Mouse (Mus musculus) forebrain, embryonic 12.5 days (tissue): ENCODE results near the gene Nmi. TPM values are rescaled to one million over a fixed set of nuclear protein-coding genes. Genes with fewer than 3 reads are reported as not detected.
A peak's percentile ranks its signal among the peaks of the same experiment; 100 is the strongest.

Experiments
- ATAC-seq: fragments of 200-750 bp; cut with Nextera tagmentation; 2 replicates; pipeline ENCODE4 v1.8.0; 2017; ENCODE audit warnings: moderate TSS enrichment; ENCODE audit not compliant: low FRiP score
- H3K27ac ChIP-seq: fragments of 300-500 bp; sonication (generic); 2 replicates; pipeline ENCODE4 v1.5.1; 2016; ENCODE audit warnings: mild to moderate bottlenecking
- H3K27me3 ChIP-seq: fragments of 300-500 bp; sonication (generic); 2 replicates; pipeline ENCODE4 v1.6.1; 2016; ENCODE audit warnings: mild to moderate bottlenecking
- H3K36me3 ChIP-seq: fragments of 300-500 bp; sonication (generic); replicated peaks from 2 replicates; pipeline ENCODE4 v1.6.1; 2016; ENCODE audit warnings: mild to moderate bottlenecking
- H3K4me1 ChIP-seq: fragments of 300-500 bp; sonication (generic); 2 replicates; pipeline ENCODE4 v1.6.1; 2016
- H3K4me2 ChIP-seq: fragments of 300-500 bp; sonication (generic); 2 replicates; pipeline ENCODE4 v1.6.1; 2016; ENCODE audit warnings: mild to moderate bottlenecking, moderate library complexity
- H3K4me3 ChIP-seq: fragments of 300-500 bp; sonication (generic); replicated peaks from 2 replicates; pipeline ENCODE4 v1.5.1; 2016; ENCODE audit warnings: mild to moderate bottlenecking
- H3K9ac ChIP-seq: fragments of 300-500 bp; sonication (generic); 2 replicates; pipeline ENCODE4 v1.6.1; 2016; ENCODE audit warnings: mild to moderate bottlenecking
- H3K9me3 ChIP-seq: fragments of 300-500 bp; sonication (generic); 2 replicates; pipeline ENCODE4 v1.6.1; 2016
- WGBS: fragments of 180-500 bp; shearing (Covaris S2); methylation state at CpG from one replicate; pipeline ENCODE4 v1.1.7; 2016; 5-methylcytosine and 5-hydroxymethylcytosine counted together
- polyA plus RNA-seq: library from polyadenylated mRNA; unstranded; fragments of >200 nt; fragmentation: Nextera tagmentation; extraction: Ambion mirVana; gene quantifications from 2 replicates; pipeline ENCODE4 v1.2.1, GENCODE M21; 2016

The Nmi gene
- polyA plus RNA-seq, 1 experiment from 2014 or later, result 4.8 TPM

DNA sequence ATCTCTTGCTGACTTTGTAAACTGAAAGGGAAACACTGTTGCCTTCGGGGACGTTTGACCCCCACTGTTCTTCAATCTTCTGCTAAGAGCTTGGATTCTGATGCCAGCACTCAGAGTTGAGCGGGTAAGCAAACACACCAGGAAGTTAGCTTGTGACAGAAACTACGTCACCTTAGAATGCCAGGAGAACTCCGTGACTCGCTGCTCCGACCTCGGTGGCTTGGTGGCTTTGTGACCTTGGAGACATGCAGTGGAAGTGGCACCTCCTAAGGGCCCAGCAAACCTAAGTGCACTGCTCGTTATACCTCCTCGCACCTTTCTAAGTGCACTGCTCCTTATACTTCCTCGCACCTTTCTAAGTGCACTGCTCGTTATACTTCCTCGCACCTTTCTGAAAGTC lies 9.0 kb upstream of the Nmi start:
- Histone ChIP-seq H3K9ac (no peak overlapping the region), H3K36me3 (no peaks in the 10 kb centered on the region), H3K9me3 (no peaks in the 10 kb centered on the region), H3K4me3 (no peak overlapping the region), H3K27me3 (no peaks in the 10 kb centered on the region), H3K27ac (no peak overlapping the region), H3K4me1 (no peaks in the 10 kb centered on the region), H3K4me2 (no peak overlapping the region)
- 86% methylated on average over 13 of the region's 13 CpGs for WGBS
- no peak for ATAC-seq

DNA sequence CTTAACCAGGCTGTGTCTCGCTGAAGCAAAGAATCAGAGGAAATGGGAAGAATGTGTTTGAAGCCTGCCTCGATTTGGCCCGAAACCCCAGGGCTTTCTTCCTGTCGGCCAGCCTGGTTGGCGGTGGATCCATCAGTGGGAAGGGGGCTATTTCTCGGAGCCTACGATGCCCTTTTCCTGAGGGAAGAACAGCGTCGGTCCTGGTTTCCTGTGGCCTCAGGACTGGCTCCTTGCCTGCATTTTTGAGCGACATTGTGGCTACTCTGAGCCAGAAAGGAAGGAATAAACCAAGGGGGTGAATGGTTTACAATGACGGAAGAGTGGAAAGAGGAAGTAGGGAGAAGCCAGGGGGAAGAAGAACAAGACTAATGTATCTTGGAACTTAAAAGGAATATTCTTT lies 8.3 kb upstream of the Nmi start:
- H3K4me3 ChIP-seq, result no peak overlapping the region
- no peak overlapping the region for H3K27ac ChIP-seq
- ATAC-seq, result no peak
- no peaks in the 10 kb centered on the region for H3K4me1 ChIP-seq
- 79% methylated on average over 11 of the region's 11 CpGs for WGBS
- H3K27me3 ChIP-seq, result no peaks in the 10 kb centered on the region
- H3K36me3 ChIP-seq, result no peaks in the 10 kb centered on the region
- H3K9me3 ChIP-seq, result no peaks in the 10 kb centered on the region
- H3K4me2 ChIP-seq, result no peak overlapping the region
- no peak overlapping the region for H3K9ac ChIP-seq

DNA sequence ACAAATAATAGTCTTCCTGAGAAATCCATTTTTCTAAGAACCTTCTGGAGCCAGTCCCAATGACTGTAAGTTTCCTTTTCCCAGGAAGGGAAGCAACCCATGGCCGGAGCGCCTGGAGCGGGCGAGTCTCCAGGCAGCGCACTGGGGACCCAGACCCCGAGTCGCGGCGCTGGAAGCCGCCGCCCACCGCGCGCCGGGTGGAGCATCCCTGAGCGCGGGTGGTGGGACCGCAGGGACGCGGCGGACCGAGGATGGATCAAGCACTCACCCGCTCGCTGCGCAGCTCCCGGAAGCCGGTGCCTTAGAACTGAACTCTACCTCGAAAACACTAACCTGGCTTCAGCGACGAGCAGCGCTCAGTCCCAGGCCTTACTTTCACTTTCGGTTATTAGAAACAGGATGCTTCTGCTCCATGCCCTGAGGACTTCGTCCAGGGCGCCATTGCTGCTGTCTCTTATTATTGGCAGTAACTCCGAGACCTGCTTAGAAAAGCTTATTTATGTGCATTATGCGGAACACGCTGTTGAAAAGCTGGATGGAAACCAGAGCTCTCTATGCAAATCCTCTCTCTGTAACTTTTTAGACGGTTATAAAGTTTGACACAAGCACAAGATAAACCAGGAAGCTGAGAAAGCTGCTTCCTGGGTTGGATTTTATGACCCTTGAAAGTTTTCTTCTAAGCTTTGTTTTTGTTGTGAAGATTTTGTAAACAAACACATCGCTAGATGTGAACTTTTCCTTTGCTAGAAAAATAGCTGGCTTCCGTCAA lies 469 bp downstream of the Nmi start:
- Histone ChIP-seq H3K9ac (peak overlapping the region; percentile 54), H3K27ac (no peak overlapping the region), H3K4me1 (0 out of 2 replicates have a peak, but pooled peaks cover 2% of the 10 kb centered on the region), H3K36me3 (no peaks in the 10 kb centered on the region), H3K27me3 (no peaks in the 10 kb centered on the region), H3K9me3 (no peaks in the 10 kb centered on the region), H3K4me3 (peak overlapping the region; percentile 52), H3K4me2 (peak overlapping the region; percentile 65)
- peak; percentile 89 for ATAC-seq
- WGBS, result 4% methylated on average over 40 of the region's 40 CpGs

DNA sequence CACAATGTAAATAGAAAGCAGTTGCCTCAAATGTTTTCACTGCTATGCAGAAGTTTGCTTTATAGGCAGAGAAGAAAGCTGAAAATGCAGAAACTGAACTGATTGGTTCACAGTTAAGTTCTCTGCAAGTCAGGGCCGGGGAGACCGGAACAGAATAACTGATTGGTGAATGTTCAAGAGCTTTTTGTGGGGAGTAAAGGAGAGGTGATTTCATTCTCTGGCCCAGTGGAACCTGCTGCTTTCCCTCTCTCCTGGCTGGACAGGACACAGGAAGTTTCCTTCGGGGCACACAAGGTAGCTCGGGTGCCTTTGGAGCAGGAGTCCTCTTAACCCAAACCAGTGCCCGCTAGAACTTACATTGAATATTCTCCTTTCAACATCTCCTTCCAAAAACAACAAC lies 1.2 kb downstream of the Nmi start:
- Histone ChIP-seq H3K4me1 (0 out of 2 replicates have a peak, but pooled peaks cover 2% of the 10 kb centered on the region), H3K27me3 (no peaks in the 10 kb centered on the region), H3K36me3 (no peaks in the 10 kb centered on the region), H3K9ac (no peak overlapping the region), H3K27ac (no peak overlapping the region), H3K4me3 (peak overlapping the region; percentile 52), H3K9me3 (no peaks in the 10 kb centered on the region), H3K4me2 (peak overlapping the region; percentile 65)
- 70% methylated on average over 5 of the region's 5 CpGs for WGBS
- ATAC-seq, result no peak

DNA sequence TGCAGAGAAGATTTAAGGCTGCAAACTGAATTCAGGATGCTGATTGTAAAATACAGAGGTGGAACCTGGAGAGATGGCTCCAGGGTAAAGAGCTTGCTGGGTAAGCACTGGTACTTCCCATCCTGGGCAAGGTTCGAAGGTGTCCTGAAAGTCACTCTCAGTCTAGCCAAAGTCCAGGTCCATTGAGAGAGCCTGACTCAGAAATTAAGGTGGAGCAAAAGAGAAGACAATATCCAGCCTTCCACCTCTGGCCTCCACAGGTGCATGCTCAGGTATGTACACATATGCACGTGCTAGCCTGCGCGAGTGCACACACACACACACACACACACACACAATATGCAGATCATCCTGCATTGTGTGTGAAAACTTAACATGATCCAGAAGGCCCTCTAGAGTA lies 2.4 kb downstream of the Nmi start:
- H3K4me2 ChIP-seq, result no peak overlapping the region
- no peak overlapping the region for H3K9ac ChIP-seq
- H3K36me3 ChIP-seq, result no peaks in the 10 kb centered on the region
- H3K27me3 ChIP-seq, result no peaks in the 10 kb centered on the region
- no peak overlapping the region for H3K4me3 ChIP-seq
- H3K4me1 ChIP-seq, result 0 out of 2 replicates have a peak, but pooled peaks cover 2% of the 10 kb centered on the region
- no peak for ATAC-seq
- H3K27ac ChIP-seq, result no peak overlapping the region
- WGBS, result 95% methylated on average over 4 of the region's 4 CpGs
- H3K9me3 ChIP-seq, result no peaks in the 10 kb centered on the region

DNA sequence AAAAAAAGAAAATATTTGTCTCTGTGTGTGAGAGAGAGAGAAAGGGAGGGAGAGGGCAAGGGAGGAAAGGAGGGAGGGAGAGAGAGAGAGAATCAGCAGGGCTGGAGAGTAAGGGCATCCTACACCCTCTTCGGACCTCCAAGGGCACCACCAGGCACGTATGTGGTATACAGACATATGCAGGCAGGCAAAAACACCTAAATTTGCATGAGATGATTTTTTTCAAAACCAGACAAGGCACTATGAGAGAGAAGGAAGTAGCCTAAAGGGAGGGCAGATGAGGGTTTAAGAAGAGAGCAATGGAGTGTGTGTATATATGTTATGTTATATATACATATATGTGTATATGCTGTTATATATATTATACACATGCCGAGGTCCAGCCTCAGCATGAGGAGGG lies 6.0 kb downstream of the Nmi start:
- no peak overlapping the region for H3K4me2 ChIP-seq
- no peaks in the 10 kb centered on the region for H3K9me3 ChIP-seq
- ATAC-seq, result no peak
- no peaks in the 10 kb centered on the region for H3K4me1 ChIP-seq
- no peaks in the 10 kb centered on the region for H3K27me3 ChIP-seq
- 86% methylated on average over 3 of the region's 3 CpGs for WGBS
- H3K4me3 ChIP-seq, result no peak overlapping the region
- H3K36me3 ChIP-seq, result no peaks in the 10 kb centered on the region
- H3K9ac ChIP-seq, result no peak overlapping the region
- H3K27ac ChIP-seq, result no peak overlapping the region

DNA sequence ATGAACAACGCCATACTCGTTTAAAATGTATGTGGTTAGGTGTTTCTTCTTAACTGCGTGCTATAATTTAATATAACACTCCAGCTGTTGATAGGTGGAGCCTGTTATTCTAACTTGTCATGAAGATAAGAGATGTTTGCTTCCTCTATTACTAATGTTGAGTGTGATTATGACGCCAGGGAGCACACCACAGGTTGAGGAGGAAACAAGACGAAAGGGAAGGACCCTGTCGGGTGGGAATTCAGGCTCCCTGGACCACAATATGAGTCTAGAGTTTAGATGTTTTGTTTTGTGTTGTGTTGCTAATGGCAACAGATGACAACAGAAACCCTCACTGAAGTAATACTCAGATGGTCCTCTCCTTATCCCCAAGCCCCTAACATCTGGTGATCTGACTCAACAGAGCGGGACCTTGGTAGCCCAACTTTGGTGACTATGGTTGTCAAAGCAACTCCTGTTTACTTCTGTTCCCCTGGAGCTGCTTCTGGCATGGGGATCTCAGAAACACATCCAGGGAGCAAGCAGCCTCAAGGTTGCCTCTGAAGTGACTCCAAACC lies 19.6 kb downstream of the Nmi start:
- H3K36me3 ChIP-seq, result no peaks in the 10 kb centered on the region

DNA sequence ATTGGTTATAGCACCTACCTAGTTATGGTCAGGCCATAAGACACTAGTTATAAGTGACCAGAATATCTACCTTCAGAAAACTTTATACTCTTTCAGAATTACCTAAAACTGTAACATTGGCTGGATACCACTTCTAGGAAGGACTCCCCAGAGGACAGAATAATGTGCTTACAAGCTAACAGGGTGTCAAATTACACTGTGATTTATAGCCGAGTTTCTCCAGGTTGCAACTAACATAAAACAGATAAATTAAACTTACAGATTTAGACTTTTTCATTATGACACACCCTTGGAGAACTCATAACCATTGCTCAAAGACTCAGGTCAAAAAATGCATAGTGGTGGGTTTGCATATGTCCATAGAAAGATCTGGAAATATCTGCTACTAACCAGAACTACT lies 22.4 kb downstream of the Nmi start:
- Histone ChIP-seq H3K4me2 (no peak overlapping the region), H3K9me3 (no peaks in the 10 kb centered on the region), H3K4me3 (no peak overlapping the region), H3K9ac (no peak overlapping the region), H3K36me3 (no peaks in the 10 kb centered on the region), H3K4me1 (no peaks in the 10 kb centered on the region), H3K27ac (no peak overlapping the region), H3K27me3 (no peaks in the 10 kb centered on the region)
- WGBS, result 35% methylated on average over 1 of the region's 1 CpGs
- no peak for ATAC-seq

More for the DNA sequence above, 19.6 kb downstream of the Nmi start:
- 93% methylated on average over 7 of the region's 7 CpGs for WGBS
- no peaks in the 10 kb centered on the region for H3K9me3 ChIP-seq
- H3K4me2 ChIP-seq, result no peak overlapping the region
- no peak overlapping the region for H3K4me3 ChIP-seq
- H3K9ac ChIP-seq, result no peak overlapping the region
- no peaks in the 10 kb centered on the region for H3K27me3 ChIP-seq
- no peaks in the 10 kb centered on the region for H3K4me1 ChIP-seq
- ATAC-seq, result no peak
- no peak overlapping the region for H3K27ac ChIP-seq

DNA sequence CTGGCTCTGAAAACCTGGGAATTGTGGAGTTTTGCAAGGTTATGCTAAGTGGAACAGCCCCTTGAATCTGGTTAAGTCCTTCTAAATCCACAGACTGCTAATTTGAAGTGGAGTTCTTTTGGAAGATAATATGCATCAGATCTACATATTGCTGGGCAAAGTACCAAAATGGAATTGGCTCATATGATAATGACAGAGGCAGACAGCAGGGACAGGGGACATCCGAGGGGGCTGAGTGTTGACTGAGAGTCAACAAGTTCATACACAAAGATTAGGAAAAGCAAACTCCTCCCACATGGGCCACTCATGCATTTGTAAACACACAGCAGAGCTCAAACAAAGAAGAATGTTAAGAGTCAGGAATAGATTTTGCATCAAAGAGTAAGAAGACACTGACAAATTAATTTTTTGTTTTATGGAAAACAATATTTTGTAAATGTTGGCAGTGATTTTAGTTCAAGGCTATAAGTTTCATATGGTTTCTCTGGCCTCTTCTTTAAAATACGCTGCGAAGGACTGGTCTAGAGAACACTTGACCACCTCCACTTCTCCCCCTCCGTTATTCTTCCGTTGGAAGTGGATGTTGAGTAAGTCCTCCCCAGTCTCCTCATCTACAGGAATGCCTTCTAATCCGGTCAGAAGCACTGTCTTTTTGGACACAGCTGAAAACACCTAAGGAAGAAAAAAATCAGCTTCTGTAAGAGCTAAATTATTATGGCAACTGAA lies 25.0 kb downstream of the Nmi start:
- no peak overlapping the region for H3K4me2 ChIP-seq
- H3K36me3 ChIP-seq, result no peaks in the 10 kb centered on the region
- no peak for ATAC-seq
- no peaks in the 10 kb centered on the region for H3K27me3 ChIP-seq
- H3K9ac ChIP-seq, result no peak overlapping the region
- H3K9me3 ChIP-seq, result no peaks in the 10 kb centered on the region
- no peak overlapping the region for H3K27ac ChIP-seq
- H3K4me3 ChIP-seq, result no peak overlapping the region
- WGBS, result 88% methylated on average over 6 of the region's 6 CpGs
- no peaks in the 10 kb centered on the region for H3K4me1 ChIP-seq

DNA sequence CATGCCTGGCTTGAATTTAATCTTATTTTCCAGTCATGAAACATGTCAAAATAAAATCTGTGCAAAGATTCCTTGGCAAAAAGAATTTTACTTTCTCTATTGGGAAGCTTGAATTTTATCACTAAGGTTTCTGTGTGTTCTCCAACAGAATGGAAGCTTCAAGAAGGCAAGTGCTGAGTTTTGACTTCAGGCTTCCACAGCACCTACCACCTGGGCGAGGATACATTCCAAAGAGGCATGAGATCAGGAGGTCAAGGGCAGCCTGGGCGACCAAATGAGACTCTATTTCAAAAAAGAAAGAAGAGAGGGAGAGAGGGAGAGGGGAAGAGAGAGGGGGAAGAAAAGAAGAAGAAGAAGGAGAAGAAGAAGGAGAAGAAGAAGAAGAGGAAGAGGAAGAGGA lies 27.5 kb downstream of the Nmi start:
- Histone ChIP-seq H3K27me3 (no peaks in the 10 kb centered on the region), H3K27ac (no peak overlapping the region), H3K9ac (no peak overlapping the region), H3K4me3 (no peak overlapping the region), H3K4me1 (no peaks in the 10 kb centered on the region), H3K36me3 (no peaks in the 10 kb centered on the region), H3K9me3 (no peaks in the 10 kb centered on the region), H3K4me2 (no peak overlapping the region)
- WGBS, result 71% methylated on average over 2 of the region's 2 CpGs
- ATAC-seq, result no peak

DNA sequence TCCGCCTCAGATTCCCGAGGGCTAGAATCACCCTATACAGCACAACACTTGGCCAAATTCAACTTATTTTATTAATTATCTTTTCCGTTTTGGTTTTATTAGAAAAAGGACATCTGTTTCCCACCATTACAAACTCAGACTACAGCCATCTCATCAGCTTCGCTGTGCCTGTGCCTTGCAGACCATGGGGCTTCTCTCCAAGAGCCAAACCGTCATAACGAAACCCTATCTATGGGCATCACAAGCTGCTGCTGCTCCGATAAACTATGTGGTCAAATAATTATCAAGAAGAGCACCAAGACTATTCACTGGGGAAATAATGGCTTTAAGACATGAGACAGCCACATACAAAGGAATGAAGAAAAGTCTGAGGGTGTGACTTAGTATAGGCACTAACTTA lies 31.5 kb downstream of the Nmi start:
- Histone ChIP-seq H3K4me2 (no peak overlapping the region), H3K4me1 (no peaks in the 10 kb centered on the region), H3K9ac (no peak overlapping the region), H3K27me3 (no peaks in the 10 kb centered on the region), H3K36me3 (no peaks in the 10 kb centered on the region), H3K27ac (no peak overlapping the region), H3K4me3 (no peak overlapping the region), H3K9me3 (no peaks in the 10 kb centered on the region)
- 93% methylated on average over 7 of the region's 7 CpGs for WGBS
- ATAC-seq, result no peak

DNA sequence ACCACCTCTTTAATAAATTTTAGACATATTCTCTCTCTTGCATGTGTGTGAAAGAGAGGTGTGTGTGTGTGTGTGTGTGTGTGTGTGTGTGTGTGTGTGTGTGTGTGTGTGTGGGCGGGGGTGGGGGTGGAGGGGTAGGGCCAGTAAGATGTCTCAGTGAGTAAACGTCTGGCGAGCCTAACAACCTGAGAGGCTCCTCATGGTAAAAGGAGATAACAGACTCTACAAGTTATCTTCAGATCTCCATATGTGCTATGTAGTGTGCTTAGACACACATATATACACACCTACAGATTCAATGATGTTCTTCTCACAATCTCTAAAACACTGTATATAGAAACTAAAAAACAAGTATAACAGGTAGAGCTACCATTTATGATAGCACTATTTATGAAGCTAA lies 34.5 kb downstream of the Nmi start:
- Histone ChIP-seq H3K4me2 (no peak overlapping the region), H3K4me3 (no peak overlapping the region), H3K4me1 (peaks cover 8% of the 10 kb centered on the region), H3K27ac (no peak overlapping the region), H3K9me3 (no peaks in the 10 kb centered on the region), H3K27me3 (peaks cover 7% of the 10 kb centered on the region), H3K36me3 (no peaks in the 10 kb centered on the region), H3K9ac (no peak overlapping the region)
- ATAC-seq, result no peak
- 89% methylated on average over 2 of the region's 3 CpGs for WGBS
